Mouse (Mus musculus) layer of hippocampus, postnatal 36 days (tissue): ENCODE measurements around the gene Sars2. TPM values are rescaled to one million over a fixed set of nuclear protein-coding genes. Genes with fewer than 3 reads are reported as not detected.

Experiments used
- DNase-seq, 2 experiments: peaks; one replicate each; pipeline ENCODE4 v3.0.0; 2022
- total RNA-seq, 2 experiments: library from RNA; stranded (reverse); gene quantifications; 2 replicates each; pipeline ENCODE4 v1.2.3; 2021

Sars2 gene
- total RNA-seq, 2 experiments from 2014 or later: 9.9 to 11.6 TPM

- DNase-seq: peak; percentile 82 to 87
Measured at GRCm38 (mm10) chr7:28780067-28780658, 38.4 kb downstream of the Sars2 start.

- no peak for DNase-seq
Measured at GRCm38 (mm10) chr7:28780857-28781256, 39.1 kb downstream of the Sars2 start.

GRCm38 (mm10) chr7:28781261-28781663 is 39.5 kb downstream of the Sars2 start:
- DNase-seq: no peak

- no peak for DNase-seq
Measured at GRCm38 (mm10) chr7:28785161-28785560, 43.4 kb downstream of the Sars2 start.

GRCm38 (mm10) chr7:28787884-28788283 is 46.1 kb downstream of the Sars2 start:
- no peak for DNase-seq

- DNase-seq: no peak
Measured at GRCm38 (mm10) chr7:28788307-28789195, 46.8 kb downstream of the Sars2 start, which contains the start of gene Rinl. Gene Rinl, plus strand, starts transcription at chr7:28788969.

GRCm38 (mm10) chr7:28789235-28789634 is 47.4 kb downstream of the Sars2 start:
- DNase-seq: no peak

GRCm38 (mm10) chr7:28790066-28790806 is 48.4 kb downstream of the Sars2 start:
- no peak for DNase-seq

GRCm38 (mm10) chr7:28791706-28792105 is 49.9 kb downstream of the Sars2 start:
- no peak for DNase-seq

GRCm38 (mm10) chr7:28792391-28793185 is 50.8 kb downstream of the Sars2 start:
- DNase-seq: no peak

GRCm38 (mm10) chr7:28793834-28794233 is 52.0 kb downstream of the Sars2 start:
- DNase-seq: no peak

GRCm38 (mm10) chr7:28794496-28794895 is 52.7 kb downstream of the Sars2 start:
- DNase-seq: no peak

- no peak for DNase-seq
Measured at GRCm38 (mm10) chr7:28795832-28796231, 54.0 kb downstream of the Sars2 start.

- peak; percentile 69 for DNase-seq
Measured at GRCm38 (mm10) chr7:28796562-28796975, 54.8 kb downstream of the Sars2 start.

GRCm38 (mm10) chr7:28799994-28800393 is 58.2 kb downstream of the Sars2 start:
- no peak for DNase-seq

- no peak for DNase-seq
Measured at GRCm38 (mm10) chr7:28801451-28801850, 59.7 kb downstream of the Sars2 start.

- DNase-seq: no peak
Measured at GRCm38 (mm10) chr7:28801901-28802670, 60.3 kb downstream of the Sars2 start.

GRCm38 (mm10) chr7:28802846-28803588 is 61.2 kb downstream of the Sars2 start:
- no peak for DNase-seq
